Mouse (Mus musculus): Measurements from ENCODE around the gene Arsg. TPM values are rescaled to one million over a fixed set of nuclear protein-coding genes. Genes with fewer than 3 reads are reported as not detected.

Gene Arsg
- 2.1 TPM for total RNA-seq (2023)

GRCm38 (mm10) chr11:109473171-109474085, at the start of gene Arsg, which contains the start of gene Slc16a6:
Gene Arsg, plus strand, starts transcription at chr11:109473374.
Gene Slc16a6, minus strand, starts transcription at chr11:109473598.

GRCm38 (mm10) chr11:109425392-109426271, 47.5 kb upstream of the Arsg start, which contains the start of gene Amz2:
Gene Amz2, plus strand, starts transcription at chr11:109425946.

GRCm38 (mm10) chr11:109611303-109612149, 138.4 kb downstream of the Arsg start, which contains the start of gene Wipi1:
Gene Wipi1, minus strand, starts transcription at chr11:109611967.

Other genes with a start within 250 kb of the Arsg start
- gene Rgs9, start 175.2 kb upstream of the Arsg start, total RNA-seq (2023) = 0.35 TPM
- 123 TPM for gene Gna13, start 110.5 kb upstream of the Arsg start, total RNA-seq (2023)
- 1.0 TPM for gene 9930022D16Rik, start 59.5 kb upstream of the Arsg start, total RNA-seq (2023)
- gene Amz2, start 47.4 kb upstream of the Arsg start, total RNA-seq (2023) = 51.0 TPM
- 22.9 TPM for gene Slc16a6, start 224 bp downstream of the Arsg start, total RNA-seq (2023)
- 0.59 TPM for gene Wipi1, start 138.6 kb downstream of the Arsg start, total RNA-seq (2023)
- 284 TPM for gene Prkar1a, start 176.0 kb downstream of the Arsg start, total RNA-seq (2023)
- 0.59 TPM for gene Fam20a, start 248.9 kb downstream of the Arsg start, total RNA-seq (2023)